Mouse (Mus musculus): ENCODE data around the gene Gm20517. TPM values are rescaled to one million over a fixed set of nuclear protein-coding genes. Genes with fewer than 3 reads are reported as not detected.

Gene Gm20517
- polyA plus RNA-seq, 1 experiment: 2.5 TPM

GRCm38 (mm10) chr17:47688344-47688607 lies 76.9 kb downstream of the Gm20517 start, which contains the start of gene Tomm6:
TSS of gene Tomm6 (minus strand) at chr17:47688386.
- H3K4me3 ChIP-seq (ENCODE audit: insufficient read depth, low read length): peak within 1 kb of the TSS; percentile 83
- 0 out of 2 replicates have a peak, but pooled peaks cover 4% of the 10 kb centered on the region for H3K4me1 ChIP-seq (ENCODE audit: control insufficient read depth, insufficient read depth, low read length)
- TF ChIP-seq POLR2A (IDR thresholded peaks at IDR 0.05; ENCODE audit: low read depth, low read length): no peak
- no peak for TF ChIP-seq CTCF (IDR thresholded peaks at IDR 0.05; ENCODE audit: borderline replicate concordance, insufficient read depth, low read length)
- H3K27ac ChIP-seq (ENCODE audit: insufficient read depth, low read length): peak within 1 kb of the TSS; percentile 19

GRCm38 (mm10) chr17:47688608-47689575 lies 77.5 kb downstream of the Gm20517 start, which contains the start of gene Frs3:
TSS of gene Frs3 (plus strand) at chr17:47689030.
- TF ChIP-seq POLR2A (IDR thresholded peaks at IDR 0.05; ENCODE audit: low read depth, low read length) (peak; percentile 58), CTCF (IDR thresholded peaks at IDR 0.05; ENCODE audit: borderline replicate concordance, insufficient read depth, low read length) (no peak)
- Histone ChIP-seq H3K4me1 (ENCODE audit: control insufficient read depth, insufficient read depth, low read length) (peaks cover 6% of the 10 kb centered on the region; the same call in 1 of the 2 replicates), H3K4me3 (ENCODE audit: insufficient read depth, low read length) (peak within 1 kb of the TSS; percentile 83), H3K27ac (ENCODE audit: insufficient read depth, low read length) (no peak within 1 kb of the TSS; the same call in 1 of the 2 replicates)

GRCm38 (mm10) chr17:47689894-47690293 lies 78.5 kb downstream of the Gm20517 start:
- TF ChIP-seq POLR2A (IDR thresholded peaks at IDR 0.05; ENCODE audit: low read depth, low read length): no peak
- TF ChIP-seq CTCF (IDR thresholded peaks at IDR 0.05; ENCODE audit: borderline replicate concordance, insufficient read depth, low read length): no peak
- peaks cover 8% of the 10 kb centered on the region for H3K4me1 ChIP-seq (ENCODE audit: control insufficient read depth, insufficient read depth, low read length)
- no peak overlapping the region for H3K27ac ChIP-seq (ENCODE audit: insufficient read depth, low read length)
- 0 out of 2 replicates have a peak overlapping the region, but pooled peaks have one; percentile 66 for H3K4me3 ChIP-seq (ENCODE audit: insufficient read depth, low read length)

- Histone ChIP-seq H3K4me1 (ENCODE audit: control insufficient read depth, insufficient read depth, low read length) (peaks cover 11% of the 10 kb centered on the region), H3K4me3 (ENCODE audit: insufficient read depth, low read length) (no peak overlapping the region), H3K27ac (ENCODE audit: insufficient read depth, low read length) (no peak overlapping the region)
- TF ChIP-seq POLR2A (IDR thresholded peaks at IDR 0.05; ENCODE audit: low read depth, low read length): no peak
- TF ChIP-seq CTCF (IDR thresholded peaks at IDR 0.05; ENCODE audit: borderline replicate concordance, insufficient read depth, low read length): no peak
Observed at GRCm38 (mm10) chr17:47691650-47692049, 80.3 kb downstream of the Gm20517 start.

GRCm38 (mm10) chr17:47693671-47694441 lies 82.5 kb downstream of the Gm20517 start:
- Histone ChIP-seq H3K27ac (ENCODE audit: insufficient read depth, low read length) (no peak overlapping the region), H3K4me1 (ENCODE audit: control insufficient read depth, insufficient read depth, low read length) (peaks cover 8% of the 10 kb centered on the region), H3K4me3 (ENCODE audit: insufficient read depth, low read length) (peak overlapping the region; percentile 68)
- TF ChIP-seq CTCF (IDR thresholded peaks at IDR 0.05; ENCODE audit: borderline replicate concordance, insufficient read depth, low read length) (no peak), POLR2A (IDR thresholded peaks at IDR 0.05; ENCODE audit: low read depth, low read length) (no peak)

- no peak for TF ChIP-seq CTCF (IDR thresholded peaks at IDR 0.05; ENCODE audit: borderline replicate concordance, insufficient read depth, low read length)
- TF ChIP-seq POLR2A (IDR thresholded peaks at IDR 0.05; ENCODE audit: low read depth, low read length): no peak
- Histone ChIP-seq H3K27ac (ENCODE audit: insufficient read depth, low read length) (no peak within 1 kb of the TSS), H3K4me1 (ENCODE audit: control insufficient read depth, insufficient read depth, low read length) (peaks cover 8% of the 10 kb centered on the region), H3K4me3 (ENCODE audit: insufficient read depth, low read length) (peak within 1 kb of the TSS; percentile 68)
Observed at GRCm38 (mm10) chr17:47694442-47694502, 82.9 kb downstream of the Gm20517 start, which contains the start of gene Gm21981. TSS of gene Gm21981 (minus strand) at chr17:47694455.

GRCm38 (mm10) chr17:47694503-47695336 lies 83.3 kb downstream of the Gm20517 start, which contains the start of gene Prickle4:
TSS of gene Prickle4 (minus strand) at chr17:47694736.
- TF ChIP-seq POLR2A (IDR thresholded peaks at IDR 0.05; ENCODE audit: low read depth, low read length) (peak; percentile 50; the same call in 1 of the 2 replicates), CTCF (IDR thresholded peaks at IDR 0.05; ENCODE audit: borderline replicate concordance, insufficient read depth, low read length) (peak; percentile 70)
- Histone ChIP-seq H3K4me3 (ENCODE audit: insufficient read depth, low read length) (peak within 1 kb of the TSS; percentile 68), H3K4me1 (ENCODE audit: control insufficient read depth, insufficient read depth, low read length) (peaks cover 8% of the 10 kb centered on the region), H3K27ac (ENCODE audit: insufficient read depth, low read length) (no peak within 1 kb of the TSS)

GRCm38 (mm10) chr17:47695337-47695710 lies 83.9 kb downstream of the Gm20517 start:
- H3K4me3 ChIP-seq (ENCODE audit: insufficient read depth, low read length): peak overlapping the region; percentile 68
- TF ChIP-seq CTCF (IDR thresholded peaks at IDR 0.05; ENCODE audit: borderline replicate concordance, insufficient read depth, low read length) (no peak), POLR2A (IDR thresholded peaks at IDR 0.05; ENCODE audit: low read depth, low read length) (no peak)
- peaks cover 8% of the 10 kb centered on the region for H3K4me1 ChIP-seq (ENCODE audit: control insufficient read depth, insufficient read depth, low read length)
- no peak overlapping the region for H3K27ac ChIP-seq (ENCODE audit: insufficient read depth, low read length)

GRCm38 (mm10) chr17:47698156-47698555 lies 86.8 kb downstream of the Gm20517 start:
- H3K27ac ChIP-seq (ENCODE audit: insufficient read depth, low read length): no peak overlapping the region
- H3K4me3 ChIP-seq (ENCODE audit: insufficient read depth, low read length): no peak overlapping the region
- no peak for TF ChIP-seq POLR2A (IDR thresholded peaks at IDR 0.05; ENCODE audit: low read depth, low read length)
- no peak for TF ChIP-seq CTCF (IDR thresholded peaks at IDR 0.05; ENCODE audit: borderline replicate concordance, insufficient read depth, low read length)
- H3K4me1 ChIP-seq (ENCODE audit: control insufficient read depth, insufficient read depth, low read length): peaks cover 8% of the 10 kb centered on the region

Data from embryonic fibroblast, embryonic 13.5 days (primary cell).